Mouse (Mus musculus) hindbrain, postnatal 0 days (tissue): ENCODE measurements around the gene 5430402E10Rik. TPM values are rescaled to one million over a fixed set of nuclear protein-coding genes. Genes with fewer than 3 reads are reported as not detected.
"Not testable (repeated sequence)": the region's sequence is repeated elsewhere in the genome, so short reads cannot be mapped to it uniquely, and the experiment has no call there.

ENCODE experiments used
- ATAC-seq: fragments of 200-750 bp; cut with Nextera tagmentation; 2 replicates; pipeline ENCODE4 v1.8.0; 2017; ENCODE audit warnings: mild to moderate bottlenecking, moderate TSS enrichment, moderate library complexity
- DNase-seq: peaks from one replicate; pipeline ENCODE4 v3.0.0-alpha.2; 2015; ENCODE audit warnings: low spot score
- H3K27ac ChIP-seq: fragments of 300-500 bp; sonication (generic); 2 replicates; pipeline ENCODE4 v1.5.1; 2014; ENCODE audit warnings: mild to moderate bottlenecking
- H3K27me3 ChIP-seq: fragments of 300-500 bp; sonication (generic); 2 replicates; pipeline ENCODE4 v1.6.1; 2014; ENCODE audit warnings: low read length, mixed read lengths; ENCODE audit not compliant: insufficient read depth
- H3K36me3 ChIP-seq: fragments of 300-500 bp; sonication (generic); 2 replicates; pipeline ENCODE4 v1.6.1; 2014; ENCODE audit warnings: low read length, mixed read lengths; ENCODE audit not compliant: insufficient read depth
- H3K4me1 ChIP-seq: fragments of 300-500 bp; sonication (generic); 2 replicates; pipeline ENCODE4 v1.6.1; 2014; ENCODE audit warnings: antibody characterized with exemption, low read length, mixed read lengths; ENCODE audit not compliant: insufficient read depth
- H3K4me2 ChIP-seq: fragments of 300-500 bp; sonication (generic); 2 replicates; pipeline ENCODE4 v1.6.1; 2014; ENCODE audit warnings: low read depth, mild to moderate bottlenecking, low read length, moderate library complexity, mixed read lengths
- H3K4me3 ChIP-seq: fragments of 300-500 bp; sonication (generic); 2 replicates; pipeline ENCODE4 v1.5.1; 2014; ENCODE audit warnings: low read length
- H3K9ac ChIP-seq: fragments of 300-500 bp; sonication (generic); replicated peaks from 2 replicates; pipeline ENCODE4 v1.6.1; 2014; ENCODE audit warnings: mild to moderate bottlenecking, low read length, moderate library complexity, mixed read lengths
- H3K9me3 ChIP-seq: fragments of 300-500 bp; sonication (generic); 2 replicates; pipeline ENCODE4 v1.6.1; 2016; ENCODE audit warnings: low read length, mixed read lengths
- WGBS: fragments of 180-500 bp; shearing (Covaris S2); extraction: QIAGEN DNeasy Blood & Tissue Kit; methylation state at CpG from one replicate; pipeline ENCODE4 v1.1.7; 2014; 5-methylcytosine and 5-hydroxymethylcytosine counted together
- polyA plus RNA-seq: library from polyadenylated mRNA; unstranded; fragments of >200 nt; fragmentation: Nextera tagmentation; extraction: Ambion mirVana; gene quantifications from 2 replicates; pipeline ENCODE4 v1.2.1, GENCODE M21; 2015
- total RNA-seq: library from RNA; depleted of rRNA; stranded (reverse); fragments of >200 nt; gene quantifications from 2 replicates; pipeline ENCODE4 v1.2.3, GENCODE M21; 2014; rRNA removed

Gene 5430402E10Rik
- total RNA-seq (not detected in 2 replicates), polyA plus RNA-seq (not detected in 2 replicates)

DNA sequence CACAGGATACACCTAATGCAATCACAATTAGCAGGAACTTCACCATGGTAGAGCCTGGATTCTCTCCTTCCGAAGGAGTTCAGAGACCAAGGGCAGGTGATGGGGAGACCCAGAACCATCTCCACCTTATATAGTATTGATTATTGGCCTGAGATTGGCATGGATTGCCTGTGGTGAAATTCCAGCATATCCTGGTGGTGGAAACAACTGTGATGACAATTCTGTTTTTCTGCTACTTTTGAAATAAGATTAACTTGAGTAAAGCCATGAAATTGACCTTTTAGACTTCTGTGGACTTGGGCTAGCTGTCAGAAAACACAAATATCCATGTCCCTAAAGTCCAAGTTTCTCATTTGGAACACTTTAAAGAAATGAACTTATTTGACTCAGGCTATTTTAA lies at the start of gene 5430402E10Rik:
Gene 5430402E10Rik, minus strand, starts transcription at position 101 of the 400 bp plus-strand sequence.
- not testable (repeated sequence) for H3K9me3 ChIP-seq, H3K36me3 ChIP-seq, H3K9ac ChIP-seq, H3K4me2 ChIP-seq, H3K27me3 ChIP-seq, H3K4me3 ChIP-seq, DNase-seq, H3K4me1 ChIP-seq, H3K27ac ChIP-seq, ATAC-seq
- 89% methylated on average over 1 of the region's 1 CpGs for WGBS

GRCm38 (mm10) chrX:77880033-77880432 lies 44.8 kb downstream of the 5430402E10Rik start:
- H3K27ac ChIP-seq, H3K4me3 ChIP-seq, H3K36me3 ChIP-seq, H3K27me3 ChIP-seq, DNase-seq, ATAC-seq, H3K4me2 ChIP-seq, H3K4me1 ChIP-seq, H3K9me3 ChIP-seq, H3K9ac ChIP-seq: not testable (repeated sequence)
- 50% methylated on average over 2 of the region's 4 CpGs for WGBS

Other genes with a start within 250 kb of the 5430402E10Rik start
- gene Prkx, start 128.8 kb downstream of the 5430402E10Rik start, total RNA-seq = 18.3 TPM in 2 replicates
- 17.1 and 17.3 TPM in 2 replicates for gene Prkx, start 128.8 kb downstream of the 5430402E10Rik start, polyA plus RNA-seq
- gene Pbsn, start 71.4 kb downstream of the 5430402E10Rik start, total RNA-seq = not detected in 2 replicates
- not detected in 2 replicates for gene Pbsn, start 71.4 kb downstream of the 5430402E10Rik start, polyA plus RNA-seq
- gene Gm14744, start 60.3 kb downstream of the 5430402E10Rik start, total RNA-seq = not detected in 2 replicates
- gene Gm14744, start 60.3 kb downstream of the 5430402E10Rik start, polyA plus RNA-seq = not detected in 2 replicates
- not detected in 2 replicates for gene Obp1a, start 166.3 kb upstream of the 5430402E10Rik start, total RNA-seq
- 0.20 TPM in 1 of 2 replicates, not detected in the other for gene Obp1a, start 166.3 kb upstream of the 5430402E10Rik start, polyA plus RNA-seq
- not detected in 2 replicates for gene Gm5938, start 200.4 kb upstream of the 5430402E10Rik start, total RNA-seq
- gene Gm5938, start 200.4 kb upstream of the 5430402E10Rik start, polyA plus RNA-seq = not detected in 2 replicates